Comparison of ENCODE assay signal across 29 mouse cellular contexts in the genomic region with DNA sequence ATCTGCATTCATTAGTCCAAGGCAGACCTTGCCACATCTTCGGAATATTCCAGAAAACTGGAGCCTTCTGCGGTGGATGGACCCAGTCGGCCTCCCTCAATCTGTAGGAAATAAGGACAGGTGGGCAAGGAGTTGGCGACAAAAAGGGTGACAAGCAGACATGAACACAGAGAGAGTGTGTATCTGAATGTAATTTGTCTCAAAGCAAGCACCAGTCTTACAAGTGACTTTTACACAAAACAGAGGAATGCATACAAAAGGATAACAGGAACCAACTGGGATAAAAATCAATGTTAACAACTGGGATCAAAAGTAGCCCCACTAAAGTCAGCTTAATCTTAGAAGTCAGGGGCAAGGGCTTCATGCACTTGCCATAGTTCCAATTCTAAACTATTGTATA. TPM values are rescaled to one million over a fixed set of nuclear protein-coding genes. Genes with fewer than 3 reads are reported as not detected.
"Had no signal": no experiment of that assay in that cellular context is flagged by ENCODE, and none has a peak within 500 bp of the region (broad histone marks: within the 10 kb centered on the region; RNA-seq: fewer than 3 reads in every experiment).

A gene (minus strand): TSS at position 101 of the 400 bp plus-strand sequence.

- H3K27ac ChIP-seq: lung, embryonic 15.5 days; macrophage; midbrain, embryonic 13.5 days; midbrain, embryonic 15.5 days; neural tube, embryonic 13.5 days; neural tube, embryonic 15.5 days had no signal

- H3K27me3 ChIP-seq: lung, embryonic 15.5 days; megakaryocyte, embryonic 14.5 days; midbrain, embryonic 13.5 days; midbrain, embryonic 15.5 days; neural tube, embryonic 13.5 days; neural tube, embryonic 15.5 days had no signal

- DNase-seq: liver, postnatal 0 days; lung, adult 2 months; lung, postnatal 14 days; lung, postnatal 36 days; retina, postnatal 1 day; right cerebral cortex, adult 18-20 months; right cerebral cortex, postnatal 25 days; right cerebral cortex, postnatal 4 days; spleen, adult 18-20 months; thymus, adult 18-20 months; thymus, postnatal 14 days; thymus, postnatal 36 days had no signal

- H3K4me3 ChIP-seq: lung, embryonic 15.5 days; megakaryocyte, embryonic 14.5 days; midbrain, embryonic 13.5 days; midbrain, embryonic 15.5 days; neural tube, embryonic 13.5 days; neural tube, embryonic 15.5 days had no signal

- H3K9me3 ChIP-seq: lung, embryonic 15.5 days; midbrain, embryonic 13.5 days; midbrain, embryonic 15.5 days; neural tube, embryonic 13.5 days; neural tube, embryonic 15.5 days had no signal

- H3K4me1 ChIP-seq: lung, embryonic 15.5 days; midbrain, embryonic 13.5 days; midbrain, embryonic 15.5 days; neural tube, embryonic 13.5 days; neural tube, embryonic 15.5 days had no signal

- H3K9ac ChIP-seq: liver, postnatal 0 days; lung, embryonic 15.5 days; midbrain, embryonic 13.5 days; midbrain, embryonic 15.5 days; neural tube, embryonic 13.5 days; neural tube, embryonic 15.5 days had no signal

- H3K36me3 ChIP-seq: lung, embryonic 15.5 days; midbrain, embryonic 13.5 days; midbrain, embryonic 15.5 days; neural tube, embryonic 13.5 days; neural tube, embryonic 15.5 days had no signal

RNA-seq across cellular contexts. Expression of the gene that starts here (rescaled TPM):
- total RNA-seq: megakaryocyte progenitor cell, adult 5-6 weeks; midbrain, postnatal 0 days; monocyte, adult 5-6 weeks had no signal
- polyA plus RNA-seq: liver, postnatal 0 days; lung, adult 2 months; lung, embryonic 15.5 days; lung, postnatal 0 days; macrophage; midbrain, embryonic 11.5 days; midbrain, embryonic 13.5 days; midbrain, postnatal 0 days; neural tube, embryonic 11.5 days; neural tube, embryonic 13.5 days; small intestine, adult 2 months; stomach, embryonic 14.5 days; stomach, embryonic 16.5 days; thymus, postnatal 0 days had no signal
